Mouse (Mus musculus): Measurements from ENCODE around the gene Ccdc107. TPM values are rescaled to one million over a fixed set of nuclear protein-coding genes. Genes with fewer than 3 reads are reported as not detected.
A peak's percentile ranks its signal among the peaks of the same experiment; 100 is the strongest.

Ccdc107 gene
- polyA plus RNA-seq, 1 experiment from 2014 or later = 104 TPM

- H3K4me3 ChIP-seq (replicated peaks) = no peak overlapping the region
- no peaks in the 10 kb centered on the region for H3K27me3 ChIP-seq (replicated peaks)
- peaks cover 15% of the 10 kb centered on the region for H3K4me1 ChIP-seq
- no peak overlapping the region for H3K27ac ChIP-seq
- no peaks in the 10 kb centered on the region for H3K36me3 ChIP-seq
- H3K4me2 ChIP-seq = no peak overlapping the region
- H3K9me3 ChIP-seq = no peaks in the 10 kb centered on the region
- no peak overlapping the region for H3K9ac ChIP-seq
- WGBS = 77% methylated on average over 6 of the region's 6 CpGs
- no peak for ATAC-seq (ENCODE audit: insufficient read depth, low FRiP score, low read depth)
Observed at GRCm38 (mm10) chr4:43503506-43503905, 10.8 kb downstream of the Ccdc107 start.

DNA sequence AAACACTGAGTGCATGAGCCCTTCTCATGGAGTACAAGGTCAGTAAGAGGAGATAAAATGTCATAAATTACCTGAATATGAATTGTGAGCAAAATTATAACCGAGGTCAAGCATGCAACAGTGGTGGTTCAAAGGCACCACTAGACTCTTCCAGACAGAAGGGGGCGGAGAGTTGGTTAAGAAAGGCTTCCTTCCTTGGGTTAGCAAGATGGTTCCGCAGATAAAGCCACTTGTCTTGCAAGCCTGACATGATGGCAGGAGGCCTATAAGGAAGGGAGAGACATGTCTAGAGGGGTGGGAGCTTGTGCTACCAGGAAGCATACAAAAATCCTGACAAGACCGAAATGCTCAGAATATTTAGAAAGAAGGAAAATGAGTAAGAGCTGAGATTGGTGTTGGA, 11.6 kb downstream of the Ccdc107 start:
- no peaks in the 10 kb centered on the region for H3K27me3 ChIP-seq (replicated peaks)
- peaks cover 17% of the 10 kb centered on the region for H3K4me1 ChIP-seq
- no peak overlapping the region for H3K4me3 ChIP-seq (replicated peaks)
- no peaks in the 10 kb centered on the region for H3K36me3 ChIP-seq
- WGBS = 72% methylated on average over 4 of the region's 4 CpGs
- H3K9ac ChIP-seq = no peak overlapping the region
- no peak overlapping the region for H3K27ac ChIP-seq
- H3K4me2 ChIP-seq = no peak overlapping the region
- ATAC-seq (ENCODE audit: insufficient read depth, low FRiP score, low read depth) = no peak
- no peaks in the 10 kb centered on the region for H3K9me3 ChIP-seq

DNA sequence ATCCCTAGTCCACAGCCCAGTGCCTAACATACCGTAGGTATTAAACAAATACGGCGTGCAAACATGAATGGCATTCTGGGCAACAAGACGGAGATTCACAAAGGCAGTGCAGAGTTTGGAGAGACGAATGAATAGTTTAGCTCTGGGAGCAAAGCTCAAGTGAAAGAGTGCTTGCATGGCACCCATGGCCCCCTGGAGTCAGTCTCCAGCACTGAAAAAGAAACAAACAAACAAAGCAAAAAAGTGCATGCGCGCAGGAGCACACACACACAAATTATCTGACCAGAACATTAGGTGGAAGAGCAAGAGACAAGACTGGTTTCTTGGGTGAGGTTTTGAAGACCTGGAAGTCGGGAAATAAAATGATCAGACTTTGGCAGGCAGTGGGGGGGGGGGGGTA, 13.4 kb downstream of the Ccdc107 start:
- no peaks in the 10 kb centered on the region for H3K27me3 ChIP-seq (replicated peaks)
- H3K9ac ChIP-seq = no peak overlapping the region
- H3K4me3 ChIP-seq (replicated peaks) = no peak overlapping the region
- WGBS = 69% methylated on average over 8 of the region's 8 CpGs
- H3K4me1 ChIP-seq = peaks cover 19% of the 10 kb centered on the region
- no peak overlapping the region for H3K27ac ChIP-seq
- no peak overlapping the region for H3K4me2 ChIP-seq
- H3K9me3 ChIP-seq = no peaks in the 10 kb centered on the region
- H3K36me3 ChIP-seq = no peaks in the 10 kb centered on the region
- no peak for ATAC-seq (ENCODE audit: insufficient read depth, low FRiP score, low read depth)

- H3K27me3 ChIP-seq (replicated peaks) = no peaks in the 10 kb centered on the region
- peak within 1 kb of the TSS; percentile 50 for H3K4me3 ChIP-seq (replicated peaks)
- H3K9ac ChIP-seq = no peak within 1 kb of the TSS
- WGBS = 47% methylated on average over 9 of the region's 9 CpGs
- ATAC-seq (ENCODE audit: insufficient read depth, low FRiP score, low read depth) = peak; percentile 33; the same call in 1 of the 2 replicates
- H3K4me1 ChIP-seq = peaks cover 19% of the 10 kb centered on the region
- H3K9me3 ChIP-seq = no peaks in the 10 kb centered on the region
- H3K27ac ChIP-seq = peak within 1 kb of the TSS; percentile 57
- no peaks in the 10 kb centered on the region for H3K36me3 ChIP-seq
- peak within 1 kb of the TSS; percentile 82 for H3K4me2 ChIP-seq
Observed at GRCm38 (mm10) chr4:43506536-43507185, 14.0 kb downstream of the Ccdc107 start, which contains the start of gene Car9. Gene Car9 (plus strand): TSS chr4:43506966.

DNA sequence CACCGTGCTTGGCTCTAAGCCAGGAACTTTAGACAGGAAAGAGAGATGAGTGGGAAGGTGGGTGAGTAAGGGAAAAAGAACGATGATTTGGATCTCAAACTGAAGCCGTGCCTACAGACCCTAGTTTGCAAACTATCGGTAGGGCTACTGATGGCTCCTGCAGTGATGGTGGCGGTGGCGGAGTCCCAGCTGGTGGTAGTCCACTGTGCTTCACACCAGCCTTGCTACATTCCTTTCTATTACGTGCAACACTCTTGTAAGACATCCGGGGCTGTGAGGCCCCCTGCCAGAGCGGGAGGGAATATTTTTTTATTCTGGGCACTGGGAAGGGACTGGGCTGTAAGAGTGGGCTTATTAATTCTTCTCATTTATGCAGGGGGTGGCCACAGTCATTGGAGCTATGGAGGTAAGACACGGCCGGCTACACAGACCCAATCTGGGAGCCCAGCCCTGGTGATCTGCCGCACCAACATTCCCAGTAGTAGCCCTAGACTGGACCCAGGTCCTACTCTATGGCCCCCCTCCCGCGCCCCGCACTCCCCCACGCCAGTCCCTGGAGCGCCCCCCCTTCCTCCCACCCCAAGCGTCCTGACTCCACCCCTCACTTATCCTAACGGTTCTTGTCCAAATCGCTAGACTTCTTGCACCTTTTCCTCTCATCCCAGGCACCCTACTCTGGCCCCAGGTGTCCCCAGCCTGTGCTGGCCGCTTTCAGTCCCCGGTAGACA, 15.4 kb downstream of the Ccdc107 start:
- ATAC-seq (ENCODE audit: insufficient read depth, low FRiP score, low read depth) = peak; percentile 21
- peak overlapping the region; percentile 63; the same call in 1 of the 2 replicates for H3K27ac ChIP-seq
- WGBS = 6% methylated on average over 22 of the region's 22 CpGs
- H3K4me1 ChIP-seq = peaks cover 19% of the 10 kb centered on the region
- H3K27me3 ChIP-seq (replicated peaks) = no peaks in the 10 kb centered on the region
- peak overlapping the region; percentile 34 for H3K9ac ChIP-seq
- peak overlapping the region; percentile 50 for H3K4me3 ChIP-seq (replicated peaks)
- H3K4me2 ChIP-seq = peak overlapping the region; percentile 82
- H3K36me3 ChIP-seq = no peaks in the 10 kb centered on the region
- H3K9me3 ChIP-seq = no peaks in the 10 kb centered on the region

- Histone ChIP-seq H3K4me2 (peak overlapping the region; percentile 82), H3K9ac (peak overlapping the region; percentile 34), H3K9me3 (no peaks in the 10 kb centered on the region), H3K27ac (peak overlapping the region; percentile 63; the same call in 1 of the 2 replicates), H3K4me3 (replicated peaks) (peak overlapping the region; percentile 50), H3K36me3 (no peaks in the 10 kb centered on the region), H3K27me3 (replicated peaks) (no peaks in the 10 kb centered on the region), H3K4me1 (peaks cover 19% of the 10 kb centered on the region)
- ATAC-seq (ENCODE audit: insufficient read depth, low FRiP score, low read depth) = peak; percentile 76
- WGBS = 3% methylated on average over 13 of the region's 13 CpGs
Observed at GRCm38 (mm10) chr4:43508666-43508997, 15.9 kb downstream of the Ccdc107 start.

DNA sequence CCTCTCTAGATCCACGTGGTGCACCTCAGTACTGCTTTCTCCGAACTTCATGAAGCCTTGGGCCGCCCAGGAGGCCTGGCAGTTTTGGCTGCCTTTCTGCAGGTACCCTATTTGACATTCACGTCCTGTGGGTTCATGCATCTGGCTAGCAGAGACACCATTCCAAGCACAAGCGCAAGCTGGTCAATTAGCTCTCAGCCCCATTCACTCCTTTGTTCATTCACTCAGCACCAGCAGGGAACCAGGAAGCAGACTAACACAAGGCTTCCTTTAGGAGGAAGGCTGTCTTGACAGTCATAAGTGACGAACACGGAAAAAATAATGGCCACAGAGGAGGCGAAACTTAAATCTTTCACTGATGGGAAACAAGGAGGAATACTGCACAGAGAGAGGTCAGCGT, 16.4 kb downstream of the Ccdc107 start:
- Histone ChIP-seq H3K4me2 (peak overlapping the region; percentile 82), H3K27ac (peak overlapping the region; percentile 63; the same call in 1 of the 2 replicates), H3K36me3 (no peaks in the 10 kb centered on the region), H3K9ac (no peak overlapping the region; the same call in 1 of the 2 replicates), H3K4me1 (peaks cover 19% of the 10 kb centered on the region), H3K4me3 (replicated peaks) (peak overlapping the region; percentile 50), H3K27me3 (replicated peaks) (no peaks in the 10 kb centered on the region), H3K9me3 (no peaks in the 10 kb centered on the region)
- no peak for ATAC-seq (ENCODE audit: insufficient read depth, low FRiP score, low read depth)
- 45% methylated on average over 9 of the region's 9 CpGs for whole genome bisulfite sequencing

- H3K4me2 ChIP-seq = no peak overlapping the region
- no peak overlapping the region for H3K9ac ChIP-seq
- peaks cover 18% of the 10 kb centered on the region for H3K4me1 ChIP-seq
- H3K36me3 ChIP-seq = no peaks in the 10 kb centered on the region
- no peak overlapping the region for H3K4me3 ChIP-seq (replicated peaks)
- H3K27me3 ChIP-seq (replicated peaks) = no peaks in the 10 kb centered on the region
- 72% methylated on average over 19 of the region's 19 CpGs for WGBS
- no peak for ATAC-seq (ENCODE audit: insufficient read depth, low FRiP score, low read depth)
- no peak overlapping the region for H3K27ac ChIP-seq
- H3K9me3 ChIP-seq = no peaks in the 10 kb centered on the region
Observed at GRCm38 (mm10) chr4:43511675-43512454, 19.2 kb downstream of the Ccdc107 start.

DNA sequence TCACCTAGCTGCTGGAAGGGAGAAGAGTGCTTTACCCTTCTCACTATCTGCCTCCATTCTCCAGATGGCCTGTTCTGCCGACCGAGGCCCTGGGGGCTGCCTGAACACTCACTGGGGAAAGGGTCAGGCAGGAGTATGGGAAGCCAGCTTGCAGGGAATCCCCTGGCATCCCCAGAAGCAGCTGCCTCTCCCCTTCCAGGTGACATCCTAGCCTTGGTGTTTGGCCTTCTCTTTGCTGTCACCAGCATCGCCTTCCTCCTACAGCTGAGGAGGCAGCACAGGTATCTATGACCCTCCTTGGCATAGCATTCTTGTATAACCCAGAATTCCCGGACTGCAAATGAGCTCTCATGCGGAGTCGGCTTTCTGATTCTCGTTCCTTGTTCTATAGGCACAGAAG, 20.0 kb downstream of the Ccdc107 start:
- Histone ChIP-seq H3K4me1 (peaks cover 15% of the 10 kb centered on the region), H3K27ac (no peak overlapping the region), H3K27me3 (replicated peaks) (no peaks in the 10 kb centered on the region), H3K9me3 (no peaks in the 10 kb centered on the region), H3K4me2 (no peak overlapping the region), H3K9ac (no peak overlapping the region), H3K4me3 (replicated peaks) (no peak overlapping the region), H3K36me3 (no peaks in the 10 kb centered on the region)
- WGBS = 65% methylated on average over 7 of the region's 7 CpGs
- ATAC-seq (ENCODE audit: insufficient read depth, low FRiP score, low read depth) = no peak

DNA sequence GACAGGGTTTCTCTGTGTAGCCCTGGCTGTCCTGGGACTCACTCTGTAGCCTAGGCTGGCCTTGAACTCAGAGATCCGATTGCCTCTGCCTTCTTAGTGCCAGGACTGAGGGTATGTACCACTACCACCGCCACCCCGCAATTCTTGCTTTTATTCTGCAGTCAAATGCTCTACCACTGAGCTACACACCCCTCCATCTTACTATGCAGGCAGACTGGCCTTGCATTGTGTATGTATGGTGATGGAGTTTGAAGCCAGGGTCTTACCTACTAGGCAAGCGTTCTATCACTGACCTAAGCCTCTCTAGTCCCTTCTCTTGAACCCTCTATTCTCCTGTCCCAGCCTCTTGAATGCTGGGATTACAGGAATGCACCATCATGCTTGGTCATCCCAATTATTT, 20.6 kb downstream of the Ccdc107 start:
- Histone ChIP-seq H3K4me2 (no peak overlapping the region), H3K36me3 (no peaks in the 10 kb centered on the region), H3K27me3 (replicated peaks) (no peaks in the 10 kb centered on the region), H3K9ac (no peak overlapping the region), H3K4me1 (peaks cover 10% of the 10 kb centered on the region), H3K27ac (no peak overlapping the region), H3K9me3 (no peaks in the 10 kb centered on the region), H3K4me3 (replicated peaks) (no peak overlapping the region)
- no peak for ATAC-seq (ENCODE audit: insufficient read depth, low FRiP score, low read depth)
- WGBS = 86% methylated on average over 4 of the region's 4 CpGs

GRCm38 (mm10) chr4:43513791-43514190, 21.1 kb downstream of the Ccdc107 start:
- Histone ChIP-seq H3K27ac (no peak overlapping the region), H3K4me1 (peaks cover 7% of the 10 kb centered on the region), H3K4me2 (no peak overlapping the region), H3K9ac (no peak overlapping the region), H3K36me3 (no peaks in the 10 kb centered on the region), H3K9me3 (no peaks in the 10 kb centered on the region), H3K27me3 (replicated peaks) (no peaks in the 10 kb centered on the region), H3K4me3 (replicated peaks) (no peak overlapping the region)
- 70% methylated on average over 4 of the region's 4 CpGs for WGBS
- ATAC-seq (ENCODE audit: insufficient read depth, low FRiP score, low read depth) = no peak
